Mouse (Mus musculus) intestine, postnatal 0 days (tissue): ENCODE data around the gene Sept5. TPM values are rescaled to one million over a fixed set of nuclear protein-coding genes. Genes with fewer than 3 reads are reported as not detected.
A peak's percentile ranks its signal among the peaks of the same experiment; 100 is the strongest.

Source experiments
- ATAC-seq: fragments of 200-750 bp; cut with Nextera tagmentation; 2 replicates; pipeline ENCODE4 v1.8.0; 2017; ENCODE audit warnings: mild to moderate bottlenecking, moderate TSS enrichment, moderate library complexity
- H3K27ac ChIP-seq: fragments of 300-500 bp; sonication (generic); 2 replicates; pipeline ENCODE4 v1.5.1; 2014; ENCODE audit warnings: mild to moderate bottlenecking, low read depth, low read length, moderate library complexity
- H3K27me3 ChIP-seq: fragments of 300-500 bp; sonication (generic); replicated peaks from 2 replicates; pipeline ENCODE4 v1.6.1; 2014; ENCODE audit warnings: low read length, mixed read lengths; ENCODE audit not compliant: control insufficient read depth, insufficient read depth
- H3K36me3 ChIP-seq: fragments of 300-500 bp; sonication (generic); 2 replicates; pipeline ENCODE4 v1.6.1; 2014; ENCODE audit warnings: mild to moderate bottlenecking, moderate library complexity; ENCODE audit not compliant: control insufficient read depth, insufficient read depth
- H3K4me1 ChIP-seq: fragments of 300-500 bp; sonication (generic); replicated peaks from 2 replicates; pipeline ENCODE4 v1.6.1; 2014; ENCODE audit warnings: antibody characterized with exemption, low read length, mixed read lengths; ENCODE audit not compliant: control insufficient read depth, insufficient read depth
- H3K4me2 ChIP-seq: fragments of 300-500 bp; sonication (generic); replicated peaks from 2 replicates; pipeline ENCODE4 v1.6.1; 2014; ENCODE audit warnings: low read depth, mild to moderate bottlenecking, moderate library complexity
- H3K4me3 ChIP-seq: fragments of 300-500 bp; sonication (generic); 2 replicates; pipeline ENCODE4 v1.5.1; 2014; ENCODE audit warnings: low read depth, low read length
- H3K9ac ChIP-seq: fragments of 300-500 bp; sonication (generic); 2 replicates; pipeline ENCODE4 v1.6.1; 2014; ENCODE audit warnings: mild to moderate bottlenecking, low read depth, low read length
- H3K9me3 ChIP-seq: fragments of 300-500 bp; sonication (generic); 2 replicates; pipeline ENCODE4 v1.6.1; 2016; ENCODE audit warnings: mixed run types; ENCODE audit not compliant: control insufficient read depth
- CTCF ChIP-seq: sonication (generic); IDR thresholded peaks from 2 replicates; pipeline ENCODE4 v1.5.1; 2016; ENCODE audit warnings: low read depth, mild to moderate bottlenecking, control low read depth, antibody characterized with exemption, moderate library complexity
- WGBS: fragments of 180-500 bp; shearing (Covaris S2); extraction: QIAGEN DNeasy Blood & Tissue Kit; methylation state at CpG from one replicate; pipeline ENCODE4 v1.1.7; 2014; 5-methylcytosine and 5-hydroxymethylcytosine counted together
- polyA plus RNA-seq: library from polyadenylated mRNA; unstranded; fragments of >200 nt; fragmentation: Nextera tagmentation; extraction: Ambion mirVana; gene quantifications from 2 replicates; pipeline ENCODE4 v1.2.1, GENCODE M21; 2015

Gene Sept5
- polyA plus RNA-seq, 1 experiment from 2014 or later: 24.7 TPM

GRCm38 (mm10) chr16:18587847-18588737, 41.7 kb downstream of the Sept5 start:
- Histone ChIP-seq H3K27ac (no peak overlapping the region), H3K36me3 (no peaks in the 10 kb centered on the region), H3K9ac (no peak overlapping the region), H3K4me3 (peak overlapping the region; percentile 46), H3K27me3 (peaks cover 90% of the 10 kb centered on the region), H3K4me2 (peak overlapping the region; percentile 44), H3K4me1 (peaks cover 4% of the 10 kb centered on the region), H3K9me3 (no peaks in the 10 kb centered on the region)
- 2% methylated on average over 50 of the region's 57 CpGs for WGBS
- no peak for ATAC-seq
- no peak for TF ChIP-seq CTCF

DNA sequence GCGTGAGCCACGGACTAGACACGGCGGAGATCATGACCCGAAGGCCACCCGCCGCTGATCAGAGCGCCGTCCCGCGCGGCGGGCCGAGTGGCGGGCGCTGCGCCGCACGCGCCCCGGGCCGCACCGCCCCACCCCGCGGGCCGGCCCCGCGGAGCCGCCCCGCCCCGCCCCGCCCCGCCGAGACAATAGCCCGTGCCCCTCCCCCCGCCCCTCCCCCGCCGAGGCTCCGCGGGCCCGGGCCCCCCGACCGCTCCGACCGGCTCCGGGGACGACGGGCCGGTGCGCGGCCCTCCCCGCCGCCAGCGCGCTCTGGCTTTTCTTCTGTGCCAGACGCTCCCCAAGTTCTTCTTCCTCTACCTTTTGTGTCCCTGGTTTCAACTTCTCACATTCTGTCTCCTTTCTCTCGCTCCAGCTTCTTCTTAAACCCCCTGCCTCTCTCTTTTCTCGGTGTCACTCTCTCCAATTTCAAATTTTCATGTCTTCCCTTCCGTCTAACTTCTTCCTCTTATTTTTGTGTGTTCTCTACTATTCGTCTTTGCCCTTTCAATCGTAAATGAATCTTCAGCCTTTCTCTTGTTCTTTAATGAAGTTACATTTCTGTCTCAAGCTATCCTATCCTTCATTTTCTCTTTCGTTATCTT, 42.7 kb downstream of the Sept5 start:
- peak overlapping the region; percentile 26; the same call in 1 of the 2 replicates for H3K9ac ChIP-seq
- ATAC-seq: no peak
- peak overlapping the region; percentile 77 for H3K4me2 ChIP-seq
- peak overlapping the region; percentile 46 for H3K4me3 ChIP-seq
- TF ChIP-seq CTCF: no peak
- no peaks in the 10 kb centered on the region for H3K36me3 ChIP-seq
- no peaks in the 10 kb centered on the region for H3K9me3 ChIP-seq
- WGBS: 6% methylated on average over 17 of the region's 62 CpGs
- H3K4me1 ChIP-seq: peaks cover 4% of the 10 kb centered on the region
- peaks cover 100% of the 10 kb centered on the region for H3K27me3 ChIP-seq
- H3K27ac ChIP-seq: no peak overlapping the region

DNA sequence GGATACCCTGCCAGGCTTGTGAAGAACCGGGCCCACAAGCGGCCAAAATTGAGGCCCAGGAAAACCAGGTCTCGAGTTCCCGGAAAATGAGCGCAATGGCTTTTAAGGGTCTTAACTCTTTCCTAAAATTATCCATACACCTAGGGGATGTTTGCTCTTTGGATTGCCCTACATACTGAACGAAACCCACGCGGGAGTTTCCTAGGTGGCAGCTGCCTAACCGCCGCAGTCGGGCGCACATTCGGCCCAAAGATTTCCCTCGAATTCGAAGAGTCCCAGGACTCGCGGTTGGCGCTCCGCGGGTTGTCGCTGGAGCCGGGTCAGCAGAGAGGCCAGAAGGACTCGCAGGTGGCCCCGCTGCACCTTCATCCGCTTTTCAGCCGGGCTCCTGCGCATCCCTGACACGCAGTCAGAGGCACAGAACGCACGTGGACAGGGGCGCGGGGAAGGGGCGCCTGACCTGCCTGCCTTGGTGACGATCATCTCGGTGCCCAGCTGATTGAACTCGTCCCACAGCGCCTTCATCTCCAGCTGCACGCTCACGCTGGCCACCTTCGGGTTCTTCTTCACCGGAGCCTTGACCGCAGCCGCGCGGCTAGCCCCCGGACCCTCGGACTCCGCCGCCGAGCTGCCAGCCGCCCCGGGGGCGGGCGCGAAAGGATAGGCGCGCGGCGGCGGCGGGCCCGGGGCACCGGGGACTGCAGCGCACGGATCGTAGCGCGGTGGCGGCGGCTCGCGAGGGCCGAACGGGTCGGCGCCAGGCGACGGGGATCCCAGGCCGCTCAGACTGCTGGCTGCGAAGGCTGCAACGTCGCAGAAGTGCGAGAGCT, 43.5 kb downstream of the Sept5 start:
- Histone ChIP-seq H3K27me3 (peaks cover 100% of the 10 kb centered on the region), H3K9me3 (no peaks in the 10 kb centered on the region), H3K36me3 (no peaks in the 10 kb centered on the region), H3K4me1 (peaks cover 6% of the 10 kb centered on the region), H3K4me2 (peak overlapping the region; percentile 77), H3K4me3 (peak overlapping the region; percentile 46), H3K9ac (peak overlapping the region; percentile 26; the same call in 1 of the 2 replicates), H3K27ac (no peak overlapping the region)
- no peak for TF ChIP-seq CTCF
- no peak for ATAC-seq
- 6% methylated on average over 76 of the region's 83 CpGs for WGBS

- no peaks in the 10 kb centered on the region for H3K36me3 ChIP-seq
- H3K27ac ChIP-seq: no peak overlapping the region
- H3K9ac ChIP-seq: no peak overlapping the region
- no peak for ATAC-seq
- H3K4me3 ChIP-seq: peak overlapping the region; percentile 46
- peaks cover 4% of the 10 kb centered on the region; the same call in 1 of the 2 replicates for H3K4me1 ChIP-seq
- TF ChIP-seq CTCF: no peak
- peaks cover 100% of the 10 kb centered on the region for H3K27me3 ChIP-seq
- 36% methylated on average over 10 of the region's 10 CpGs for WGBS
- peak overlapping the region; percentile 77; the same call in 1 of the 2 replicates for H3K4me2 ChIP-seq
- H3K9me3 ChIP-seq: no peaks in the 10 kb centered on the region
These were observed 44.1 kb downstream of the Sept5 start for GRCm38 (mm10) chr16:18585676-18586075.

DNA sequence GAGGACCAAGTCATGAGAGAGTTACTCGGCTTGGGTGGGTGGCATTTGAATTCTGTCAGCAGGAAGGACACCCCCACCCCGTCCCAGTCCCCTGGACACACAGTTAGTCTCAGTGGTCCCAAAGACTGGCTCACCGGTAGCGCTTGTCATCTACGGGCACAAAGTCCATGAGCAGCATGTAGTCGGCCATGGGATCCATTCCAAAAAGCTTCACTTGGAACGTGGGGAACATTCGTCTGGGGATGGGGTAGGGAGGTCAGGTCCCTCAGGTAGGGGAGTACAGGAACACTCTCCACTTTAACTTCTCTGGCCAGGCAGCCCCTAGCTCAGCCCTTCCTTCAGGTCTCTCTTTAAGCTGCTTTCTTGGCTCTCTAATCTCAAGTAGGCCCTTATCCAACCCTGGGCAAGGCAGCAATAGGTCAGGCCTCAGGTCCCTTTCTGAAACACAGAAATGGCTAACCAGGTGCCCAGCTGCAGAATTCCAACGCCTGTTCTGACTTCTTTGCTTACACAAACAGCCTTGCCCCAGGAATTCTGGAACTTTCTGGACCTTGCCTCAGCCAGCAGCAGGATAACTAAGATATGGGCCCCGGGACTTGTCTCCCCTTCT, 44.7 kb downstream of the Sept5 start:
- 73% methylated on average over 10 of the region's 10 CpGs for WGBS
- Histone ChIP-seq H3K4me2 (0 out of 2 replicates have a peak overlapping the region, but pooled peaks have one; percentile 13), H3K4me3 (peak overlapping the region; percentile 46; the same call in 1 of the 2 replicates), H3K9me3 (no peaks in the 10 kb centered on the region), H3K36me3 (no peaks in the 10 kb centered on the region; the same call in 1 of the 2 replicates), H3K27ac (no peak overlapping the region), H3K4me1 (peaks cover 4% of the 10 kb centered on the region; the same call in 1 of the 2 replicates), H3K27me3 (peaks cover 100% of the 10 kb centered on the region), H3K9ac (no peak overlapping the region)
- TF ChIP-seq CTCF: no peak
- no peak for ATAC-seq
